Mouse (Mus musculus) G1E (cell line): ENCODE measurements around the gene Nos1ap. TPM values are rescaled to one million over a fixed set of nuclear protein-coding genes. Genes with fewer than 3 reads are reported as not detected.

Experiments used
- ATAC-seq: 2 replicates; pipeline ENCODE4 v1.8.0; 2016; ENCODE audit warnings: mild to moderate bottlenecking; ENCODE audit not compliant: insufficient number of reproducible peaks, poor library complexity, low FRiP score, severe bottlenecking; ENCODE audit errors: extremely low read depth
- DNase-seq: peaks from one replicate; pipeline ENCODE4 v3.0.0; 2012; ENCODE audit warnings: low spot score
- H3K27me3 ChIP-seq: 2 replicates; pipeline ENCODE4 v1.6.1; 2012; ENCODE audit warnings: mild to moderate bottlenecking, low read length, inconsistent platforms; ENCODE audit not compliant: insufficient read depth
- H3K36me3 ChIP-seq: replicated peaks from 2 replicates; pipeline ENCODE3; 2012; ENCODE audit warnings: mild to moderate bottlenecking, inconsistent platforms
- H3K4me1 ChIP-seq: 2 replicates; pipeline ENCODE4 v1.6.1; 2012; ENCODE audit warnings: low read depth, low read length, inconsistent platforms, mixed read lengths; ENCODE audit not compliant: insufficient read depth
- H3K4me3 ChIP-seq: 2 replicates; pipeline ENCODE4 v1.5.1; 2012; ENCODE audit warnings: low read depth, mild to moderate bottlenecking, inconsistent platforms, low read length, moderate library complexity, mixed read lengths
- H3K9me3 ChIP-seq: replicated peaks from 2 replicates; pipeline ENCODE4 v1.6.1; 2012; ENCODE audit warnings: inconsistent platforms
- CTCF ChIP-seq: IDR thresholded peaks from 2 replicates; pipeline ENCODE4 v1.5.1; 2012; ENCODE audit warnings: low read depth, low read length, inconsistent platforms, mixed read lengths
- GATA1 ChIP-seq: IDR thresholded peaks from 2 replicates; pipeline ENCODE4 v1.6.1; 2012; ENCODE audit warnings: borderline replicate concordance, low read length, inconsistent platforms, mixed read lengths
- GATA2 ChIP-seq: IDR thresholded peaks from 2 replicates; pipeline ENCODE4 v1.6.1; 2012; ENCODE audit warnings: low read depth, low read length, inconsistent platforms, borderline replicate concordance
- POLR2AphosphoS5 ChIP-seq: IDR thresholded peaks from 2 replicates; pipeline ENCODE4 v1.6.1; 2012; ENCODE audit warnings: low read depth, low read length, inconsistent platforms; ENCODE audit not compliant: insufficient replicate concordance
- TAL1 ChIP-seq: conservative IDR thresholded peaks from 2 replicates; pipeline ENCODE4 v1.6.1; 2012; ENCODE audit warnings: low read depth, low read length, inconsistent platforms, mixed read lengths
- polyA plus RNA-seq: library from polyadenylated mRNA; stranded (reverse); fragments of >175 nt; gene quantifications from 2 replicates; pipeline ENCODE4 v1.2.3, GENCODE M21; 2012
- total RNA-seq, 2 experiments: library from RNA; stranded (forward) in 1 of 2; stranded (reverse) in 1 of 2; fragments of 200-1000 nt in 1 of 2; fragments of >200 nt in 1 of 2; fragmentation: Nextera tagmentation in 1 of 2; gene quantifications; 2 replicates each; pipeline ENCODE4 v1.2.3; 2014 to 2017

The Nos1ap gene
- total and polyA plus RNA-seq, 3 experiments: 1.6 to 18.2 (median 6.1) TPM

- Histone ChIP-seq H3K9me3 (peaks cover 10% of the 10 kb centered on the region), H3K4me3 (no peak overlapping the region), H3K27me3 (peaks cover 20% of the 10 kb centered on the region), H3K36me3 (no peaks in the 10 kb centered on the region), H3K4me1 (peaks cover 4% of the 10 kb centered on the region)
- DNase-seq (no peak), ATAC-seq (no peak)
- TF ChIP-seq CTCF (no peak), GATA2 (no peak)
Measured at GRCm38 (mm10) chr1:170522891-170523290, 66.8 kb downstream of the Nos1ap start.

GRCm38 (mm10) chr1:170521520-170522205, 68.0 kb downstream of the Nos1ap start:
- TF ChIP-seq TAL1: no peak
- TF ChIP-seq GATA1: no peak
- no peak for TF ChIP-seq GATA2
- TF ChIP-seq POLR2AphosphoS5: no peak
- no peak for TF ChIP-seq CTCF
- peaks cover 4% of the 10 kb centered on the region for H3K4me1 ChIP-seq
- no peak for DNase-seq
- peaks cover 20% of the 10 kb centered on the region for H3K27me3 ChIP-seq
- no peaks in the 10 kb centered on the region for H3K36me3 ChIP-seq
- ATAC-seq: no peak
- peaks cover 15% of the 10 kb centered on the region for H3K9me3 ChIP-seq
- no peak overlapping the region for H3K4me3 ChIP-seq

GRCm38 (mm10) chr1:170520206-170520605, 69.5 kb downstream of the Nos1ap start:
- TF ChIP-seq POLR2AphosphoS5 (no peak), GATA2 (no peak), CTCF (no peak), TAL1 (no peak), GATA1 (no peak)
- peaks cover 4% of the 10 kb centered on the region for H3K4me1 ChIP-seq
- ATAC-seq (no peak), DNase-seq (no peak)
- H3K36me3 ChIP-seq: no peaks in the 10 kb centered on the region
- H3K9me3 ChIP-seq: peaks cover 19% of the 10 kb centered on the region
- no peak overlapping the region for H3K4me3 ChIP-seq
- peaks cover 17% of the 10 kb centered on the region for H3K27me3 ChIP-seq

- Histone ChIP-seq H3K9me3 (peaks cover 19% of the 10 kb centered on the region), H3K4me3 (no peak overlapping the region), H3K27me3 (peaks cover 17% of the 10 kb centered on the region), H3K36me3 (no peaks in the 10 kb centered on the region), H3K4me1 (peaks cover 4% of the 10 kb centered on the region)
- TF ChIP-seq POLR2AphosphoS5 (no peak), CTCF (no peak), GATA2 (no peak), TAL1 (no peak), GATA1 (no peak)
- no peak for ATAC-seq
- DNase-seq: no peak
Measured at GRCm38 (mm10) chr1:170519631-170520030, 70.0 kb downstream of the Nos1ap start.

GRCm38 (mm10) chr1:170516182-170516581, 73.5 kb downstream of the Nos1ap start:
- Histone ChIP-seq H3K4me1 (peaks cover 4% of the 10 kb centered on the region), H3K27me3 (peaks cover 12% of the 10 kb centered on the region), H3K36me3 (no peaks in the 10 kb centered on the region), H3K4me3 (no peak overlapping the region), H3K9me3 (peaks cover 19% of the 10 kb centered on the region)
- no peak for TF ChIP-seq GATA2
- TF ChIP-seq TAL1: no peak
- TF ChIP-seq CTCF: no peak
- no peak for TF ChIP-seq GATA1
- no peak for DNase-seq
- no peak for ATAC-seq

GRCm38 (mm10) chr1:170515455-170515854, 74.2 kb downstream of the Nos1ap start:
- H3K36me3 ChIP-seq: no peaks in the 10 kb centered on the region
- peaks cover 11% of the 10 kb centered on the region for H3K4me1 ChIP-seq
- peaks cover 7% of the 10 kb centered on the region for H3K27me3 ChIP-seq
- H3K9me3 ChIP-seq: peaks cover 19% of the 10 kb centered on the region
- ATAC-seq (no peak), DNase-seq (no peak)
- no peak overlapping the region for H3K4me3 ChIP-seq
- TF ChIP-seq GATA2 (no peak), POLR2AphosphoS5 (no peak)
